Mouse (Mus musculus) olfactory bulb, adult 2 months (tissue): ENCODE measurements around the gene Nr1h3. TPM values are rescaled to one million over a fixed set of nuclear protein-coding genes. Genes with fewer than 3 reads are reported as not detected.

Source experiments
- H3K27ac ChIP-seq: fragments of 200-500 bp; 2 replicates; pipeline ENCODE4 v1.5.1; 2012; ENCODE audit warnings: low read depth, low read length; ENCODE audit not compliant: insufficient read depth
- H3K4me1 ChIP-seq: fragments of 200-500 bp; 2 replicates; pipeline ENCODE4 v1.6.1; 2012; ENCODE audit warnings: low read length; ENCODE audit not compliant: control insufficient read depth, insufficient read depth
- H3K4me3 ChIP-seq: fragments of 200-500 bp; 2 replicates; pipeline ENCODE4 v1.5.1; 2012; ENCODE audit warnings: mild to moderate bottlenecking, low read depth, low read length, moderate library complexity; ENCODE audit not compliant: insufficient read depth
- CTCF ChIP-seq: fragments of 200-500 bp; IDR thresholded peaks from 2 replicates; pipeline ENCODE4 v1.5.1; 2012; ENCODE audit warnings: low read depth, mild to moderate bottlenecking, low read length, moderate library complexity; ENCODE audit not compliant: insufficient read depth
- POLR2A ChIP-seq: fragments of 200-500 bp; IDR thresholded peaks from 2 replicates; pipeline ENCODE4 v1.6.1; 2012; ENCODE audit warnings: mild to moderate bottlenecking, low read depth, low read length, moderate library complexity; ENCODE audit not compliant: insufficient read depth
- WGBS: fragments of 180-500 bp; shearing (Covaris S2); methylation state at CpG from one replicate; pipeline ENCODE4 v1.1.7; 2018; 5-methylcytosine and 5-hydroxymethylcytosine counted together
- polyA plus RNA-seq: library from polyadenylated mRNA; stranded (reverse); fragments of >200 nt; gene quantifications from 2 replicates; pipeline ENCODE4 v1.2.4, GENCODE M21; 2012; ENCODE audit warnings: low replicate concordance; ENCODE audit not compliant: missing spikeins, insufficient read depth, insufficient read length

Nr1h3 gene
- polyA plus RNA-seq, 1 experiment = not detected

DNA sequence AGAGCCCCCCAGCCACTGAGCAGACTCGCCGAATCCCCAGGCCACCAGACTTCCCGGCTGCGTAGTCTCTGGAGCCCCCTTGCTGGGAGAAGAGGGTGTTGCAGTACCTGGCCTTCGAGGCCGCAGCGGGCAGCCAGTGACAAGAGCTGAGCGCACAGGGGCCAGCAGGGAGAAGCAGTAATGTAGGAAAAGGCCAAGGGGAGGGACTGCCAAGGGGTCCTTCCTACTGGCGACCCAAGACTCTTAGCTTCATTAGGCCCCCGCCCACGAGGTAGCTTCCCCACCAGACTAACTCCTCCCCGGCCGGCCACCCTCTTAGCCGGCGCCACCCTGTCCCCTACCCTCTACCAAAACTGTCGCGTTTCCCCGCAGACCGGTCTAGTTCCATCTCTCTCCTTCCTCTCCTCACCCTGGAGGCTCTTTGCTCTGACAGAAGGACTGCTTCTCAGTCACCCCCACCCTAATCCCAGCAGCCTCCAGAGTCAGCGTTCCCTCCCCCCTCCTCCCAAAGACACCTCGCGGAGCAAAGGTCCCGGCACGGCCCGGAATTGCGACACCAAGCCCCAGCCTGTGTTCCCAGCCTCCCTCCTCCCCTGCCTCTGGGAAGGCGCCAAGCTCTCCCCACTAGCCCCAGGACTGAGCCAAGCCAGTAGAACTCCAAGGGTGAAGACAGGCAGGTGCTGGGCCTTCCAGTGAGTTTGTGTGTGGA, 7.9 kb downstream of the Nr1h3 start:
- TF ChIP-seq POLR2A (no peak), CTCF (peak; percentile 68)
- 3% methylated on average over 27 of the region's 27 CpGs for WGBS
- Histone ChIP-seq H3K4me1 (peaks cover 8% of the 10 kb centered on the region), H3K4me3 (peak overlapping the region; percentile 38), H3K27ac (no peak overlapping the region; the same call in 1 of the 2 replicates)

DNA sequence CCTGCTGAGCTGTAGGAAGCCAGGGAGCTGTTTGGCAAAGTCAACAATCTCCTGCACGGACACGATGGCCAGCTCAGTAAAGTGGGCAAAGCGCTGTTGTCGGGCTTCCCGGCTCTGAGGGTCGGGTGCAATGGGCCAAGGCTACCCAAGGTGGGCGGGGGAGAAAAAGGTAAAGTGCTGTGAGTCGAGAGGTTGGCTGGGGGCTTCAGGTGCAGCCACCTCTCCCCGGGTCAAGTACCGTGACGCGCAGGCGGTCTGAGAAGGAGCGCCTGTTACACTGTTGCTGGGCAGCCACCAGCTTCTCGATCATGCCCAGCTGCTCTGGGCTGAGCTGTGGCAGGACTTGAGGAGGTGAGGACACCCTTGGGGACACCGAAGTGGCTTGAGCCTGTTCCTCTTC, 12.1 kb downstream of the Nr1h3 start:
- H3K27ac ChIP-seq = no peak overlapping the region
- peaks cover 11% of the 10 kb centered on the region for H3K4me1 ChIP-seq
- WGBS = 93% methylated on average over 16 of the region's 16 CpGs
- H3K4me3 ChIP-seq = no peak overlapping the region
- TF ChIP-seq POLR2A = no peak
- TF ChIP-seq CTCF = no peak

DNA sequence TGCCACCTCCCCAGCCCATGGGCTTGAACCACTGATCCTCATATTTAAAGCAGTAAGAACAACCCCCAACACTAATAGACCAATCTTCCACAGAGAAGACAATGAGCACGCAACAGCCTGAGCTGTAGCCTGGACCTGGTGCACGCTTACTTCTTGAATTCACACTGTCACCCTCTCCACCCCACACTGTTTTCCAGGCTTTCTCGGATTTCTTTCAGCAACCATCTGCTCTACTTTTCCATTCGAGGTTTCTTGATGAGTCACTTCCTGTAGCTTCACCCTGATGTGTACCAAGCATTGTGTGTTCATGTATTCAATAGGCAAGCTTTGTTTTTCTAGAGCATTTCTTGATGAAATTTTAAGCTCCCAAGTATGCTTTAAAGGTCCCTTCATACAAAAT, 15.2 kb downstream of the Nr1h3 start:
- no peak overlapping the region for H3K4me3 ChIP-seq
- H3K4me1 ChIP-seq = peaks cover 8% of the 10 kb centered on the region
- no peak overlapping the region for H3K27ac ChIP-seq
- WGBS = 35% methylated on average over 4 of the region's 4 CpGs
- no peak for TF ChIP-seq CTCF
- TF ChIP-seq POLR2A = no peak

DNA sequence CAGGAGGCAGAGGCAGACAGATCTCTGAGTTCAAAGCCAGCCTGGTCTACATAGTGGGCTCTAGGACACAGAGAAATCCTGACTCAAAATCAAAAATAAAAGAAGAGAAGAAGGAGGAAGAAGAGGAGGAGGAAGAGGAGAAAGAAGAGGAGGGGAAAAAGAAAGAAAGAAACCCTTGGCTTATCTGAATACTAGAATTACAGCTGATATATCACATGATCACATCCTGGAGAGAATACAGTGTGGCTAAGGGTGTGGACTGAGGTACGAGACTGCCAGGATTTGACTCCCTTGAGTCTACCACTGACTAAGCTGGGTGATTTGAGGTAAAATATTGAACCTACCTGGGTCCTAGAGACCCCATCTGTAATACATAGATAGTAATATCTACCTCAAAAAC, 16.4 kb downstream of the Nr1h3 start:
- no peak overlapping the region for H3K4me3 ChIP-seq
- TF ChIP-seq CTCF = no peak
- no peak for TF ChIP-seq POLR2A
- peaks cover 8% of the 10 kb centered on the region for H3K4me1 ChIP-seq
- H3K27ac ChIP-seq = no peak overlapping the region
- 74% methylated on average over 1 of the region's 1 CpGs for WGBS

DNA sequence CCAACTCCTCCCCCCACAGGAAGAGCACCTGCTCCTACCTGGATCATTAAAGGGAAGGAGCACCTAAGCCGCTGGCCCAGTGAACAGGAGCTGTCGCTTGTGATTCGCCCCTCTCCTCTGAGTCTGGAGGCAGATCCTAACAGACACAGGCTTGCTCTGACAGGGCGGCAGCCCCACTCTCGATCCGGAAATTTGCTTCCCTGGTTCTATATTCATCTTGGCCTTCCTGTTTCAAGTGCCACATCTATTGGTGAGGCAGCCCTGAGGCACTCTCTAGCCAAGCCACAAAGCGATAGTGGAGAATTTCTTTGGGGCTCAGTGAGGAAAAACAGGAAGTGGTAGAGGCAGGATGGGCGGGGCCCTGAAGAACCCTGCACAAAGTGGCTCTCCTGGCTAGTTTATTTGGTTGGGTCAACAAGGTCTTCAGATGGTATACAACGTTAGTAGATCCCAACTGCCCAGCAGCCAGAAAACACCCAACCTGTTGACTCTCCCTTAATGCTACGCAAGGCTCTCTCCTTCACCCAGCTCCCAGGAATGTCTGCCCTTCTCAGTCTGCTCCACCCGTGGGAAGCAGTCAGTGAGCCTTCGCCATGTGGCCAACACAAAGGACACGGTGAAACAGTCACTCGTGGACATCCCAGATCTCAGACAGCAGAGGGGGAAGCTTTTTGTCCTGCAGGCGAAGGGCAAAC, 18.8 kb downstream of the Nr1h3 start, which contains the start of gene Madd:
Gene Madd (minus strand): TSS at position 127 of the 695 bp plus-strand sequence.
- Histone ChIP-seq H3K4me1 (peaks cover 8% of the 10 kb centered on the region), H3K27ac (peak within 1 kb of the TSS; percentile 78), H3K4me3 (peak within 1 kb of the TSS; percentile 80)
- 63% methylated on average over 15 of the region's 15 CpGs for WGBS
- TF ChIP-seq POLR2A = no peak
- no peak for TF ChIP-seq CTCF

DNA sequence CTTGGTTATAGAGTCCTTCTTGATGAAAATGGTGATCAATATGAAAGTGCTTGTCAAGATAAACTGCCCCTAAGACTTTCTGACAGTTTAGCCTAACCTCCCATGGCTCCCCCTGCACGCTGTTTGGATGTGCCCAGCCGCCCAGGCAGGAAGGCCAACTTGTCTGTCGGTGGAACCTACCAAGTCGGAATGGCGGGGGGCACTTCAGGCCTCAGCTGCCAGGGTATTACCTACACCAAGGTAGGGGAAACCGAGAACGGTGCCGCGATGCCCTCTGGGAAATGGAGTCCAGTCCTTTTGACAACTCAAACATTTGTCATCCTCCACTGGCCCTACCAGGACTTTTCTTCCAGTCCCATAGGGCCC, 19.5 kb downstream of the Nr1h3 start:
- Histone ChIP-seq H3K4me1 (peaks cover 8% of the 10 kb centered on the region), H3K27ac (peak overlapping the region; percentile 78), H3K4me3 (peak overlapping the region; percentile 80)
- no peak for TF ChIP-seq POLR2A
- TF ChIP-seq CTCF = no peak
- 0% methylated on average over 9 of the region's 9 CpGs for WGBS

DNA sequence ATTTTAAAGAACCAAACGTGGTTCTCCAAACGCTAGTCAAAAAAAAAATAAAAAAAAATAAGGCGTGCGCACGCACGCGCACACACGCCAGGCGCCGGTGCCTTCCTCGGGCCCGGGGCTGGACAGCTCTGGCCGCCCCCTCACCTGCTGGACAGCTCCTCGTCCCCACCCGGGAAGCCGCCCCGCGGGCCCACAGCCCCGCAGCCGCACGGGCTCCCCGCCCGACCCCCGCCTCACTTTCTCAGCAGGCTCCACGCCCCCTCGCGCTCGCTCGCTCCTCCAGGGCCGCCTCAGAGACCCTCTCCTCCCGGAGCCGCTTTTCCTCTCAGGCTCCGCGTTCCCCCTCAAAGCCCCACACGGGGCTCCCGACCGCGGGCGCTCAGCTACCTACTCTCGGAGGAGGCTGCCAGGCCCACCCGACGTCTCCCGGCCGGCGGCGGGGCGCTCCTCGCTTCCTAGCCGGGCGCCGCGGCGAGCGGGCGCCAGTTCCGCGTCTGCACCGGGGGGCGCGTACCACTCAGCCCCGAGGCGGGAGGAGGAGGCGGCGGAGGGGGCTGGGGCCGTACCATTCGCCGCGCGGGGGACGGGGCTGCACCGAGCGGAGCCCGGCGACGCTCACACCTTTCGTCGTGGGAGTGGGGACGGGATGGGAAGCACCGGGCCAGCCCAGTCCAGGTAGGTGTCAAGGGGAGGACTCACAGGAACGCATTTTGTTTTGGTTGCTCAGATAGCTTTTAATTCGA, 20.1 kb downstream of the Nr1h3 start:
- 1% methylated on average over 81 of the region's 81 CpGs for WGBS
- peak; percentile 62; the same call in 1 of the 2 replicates for TF ChIP-seq POLR2A
- TF ChIP-seq CTCF = no peak
- H3K4me1 ChIP-seq = peaks cover 8% of the 10 kb centered on the region
- H3K27ac ChIP-seq = peak overlapping the region; percentile 78
- H3K4me3 ChIP-seq = peak overlapping the region; percentile 80

DNA sequence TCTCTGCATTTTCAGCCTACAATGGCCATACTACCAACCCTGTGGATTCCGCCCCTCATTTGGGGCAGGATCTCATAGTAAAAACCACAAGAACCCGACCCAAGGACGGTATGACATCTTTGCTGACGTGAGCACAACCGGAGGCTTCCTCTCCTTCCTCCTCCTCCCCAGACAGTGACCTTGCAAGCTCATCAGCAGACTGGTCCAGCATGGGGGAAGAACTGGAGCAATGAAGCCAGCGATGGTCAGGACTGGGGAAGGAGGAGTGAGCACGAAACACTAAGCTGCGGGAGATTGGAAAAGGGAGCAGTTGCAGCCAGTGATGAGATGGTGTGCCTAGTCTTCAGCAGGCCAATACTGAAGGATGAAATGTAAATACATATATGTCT, 20.6 kb downstream of the Nr1h3 start:
- peak overlapping the region; percentile 80 for H3K4me3 ChIP-seq
- 5% methylated on average over 8 of the region's 8 CpGs for WGBS
- peak overlapping the region; percentile 52; the same call in 1 of the 2 replicates for H3K27ac ChIP-seq
- TF ChIP-seq CTCF (no peak), POLR2A (no peak)
- H3K4me1 ChIP-seq = peaks cover 5% of the 10 kb centered on the region

DNA sequence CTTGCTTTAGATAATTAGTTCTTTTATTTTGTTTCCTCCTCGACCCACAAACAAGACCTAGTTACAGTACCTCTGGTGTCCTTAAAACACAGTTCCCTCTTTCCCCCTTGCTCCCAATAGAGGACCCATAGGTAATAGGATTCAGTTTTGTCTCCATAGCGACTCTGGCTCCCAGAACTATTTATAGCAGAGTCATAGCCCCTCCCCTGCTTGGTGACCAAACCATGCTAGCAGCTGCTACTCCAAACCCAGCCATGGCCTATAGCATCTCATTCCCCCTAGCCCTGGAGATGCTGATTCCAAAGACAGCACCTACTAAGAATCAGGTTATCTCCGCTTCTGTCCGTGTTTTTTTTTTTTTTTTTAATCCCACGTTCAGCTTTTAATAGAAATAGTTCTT, 21.9 kb downstream of the Nr1h3 start:
- Histone ChIP-seq H3K4me3 (no peak overlapping the region), H3K4me1 (peaks cover 8% of the 10 kb centered on the region), H3K27ac (no peak overlapping the region)
- TF ChIP-seq POLR2A (no peak), CTCF (no peak)
- WGBS = 26% methylated on average over 5 of the region's 5 CpGs
